Mouse (Mus musculus): ENCODE measurements around the gene D630045J12Rik. TPM values are rescaled to one million over a fixed set of nuclear protein-coding genes. Genes with fewer than 3 reads are reported as not detected.

D630045J12Rik gene
- polyA plus RNA-seq, 1 experiment from 2014 or later = 5.7 TPM

- WGBS = 85% methylated on average over 10 of the region's 10 CpGs
- no peak overlapping the region for H3K4me3 ChIP-seq (ENCODE audit: low read length)
- no peak overlapping the region for H3K9ac ChIP-seq (replicated peaks; ENCODE audit: low read length)
- H3K27ac ChIP-seq (ENCODE audit: low read length) = no peak overlapping the region
- H3K4me2 ChIP-seq (replicated peaks; ENCODE audit: low read depth, low read length) = no peak overlapping the region
- ATAC-seq (ENCODE audit: low FRiP score, low TSS enrichment) = no peak
- no peaks in the 10 kb centered on the region for H3K27me3 ChIP-seq (ENCODE audit: insufficient read depth, low read length)
- H3K4me1 ChIP-seq (ENCODE audit: insufficient read depth, low read length) = peaks cover 28% of the 10 kb centered on the region
- H3K36me3 ChIP-seq (ENCODE audit: insufficient read depth, low read length) = peaks cover 28% of the 10 kb centered on the region
- no peaks in the 10 kb centered on the region for H3K9me3 ChIP-seq (ENCODE audit: low read length)
Measured at GRCm38 (mm10) chr6:38148626-38149025, 105.2 kb downstream of the D630045J12Rik start.

- 76% methylated on average over 5 of the region's 5 CpGs for WGBS
Measured at GRCm38 (mm10) chr6:38147301-38147700, 106.5 kb downstream of the D630045J12Rik start.

GRCm38 (mm10) chr6:38145463-38146065 lies 108.2 kb downstream of the D630045J12Rik start:
- Histone ChIP-seq H3K36me3 (ENCODE audit: insufficient read depth, low read length) (peaks cover 25% of the 10 kb centered on the region), H3K4me1 (ENCODE audit: insufficient read depth, low read length) (peaks cover 32% of the 10 kb centered on the region), H3K9ac (replicated peaks; ENCODE audit: low read length) (no peak overlapping the region), H3K4me2 (replicated peaks; ENCODE audit: low read depth, low read length) (no peak overlapping the region), H3K4me3 (ENCODE audit: low read length) (no peak overlapping the region), H3K27me3 (ENCODE audit: insufficient read depth, low read length) (no peaks in the 10 kb centered on the region), H3K27ac (ENCODE audit: low read length) (peak overlapping the region; percentile 92), H3K9me3 (ENCODE audit: low read length) (no peaks in the 10 kb centered on the region)
- no peak for ATAC-seq (ENCODE audit: low FRiP score, low TSS enrichment)
- 59% methylated on average over 8 of the region's 8 CpGs for WGBS

More at GRCm38 (mm10) chr6:38147301-38147700, 106.5 kb downstream of the D630045J12Rik start:
- 0 out of 2 replicates have a peak overlapping the region, but pooled peaks have one; percentile 14 for H3K9ac ChIP-seq (replicated peaks; ENCODE audit: low read length)
- H3K27me3 ChIP-seq (ENCODE audit: insufficient read depth, low read length) = no peaks in the 10 kb centered on the region
- H3K4me3 ChIP-seq (ENCODE audit: low read length) = no peak overlapping the region
- ATAC-seq (ENCODE audit: low FRiP score, low TSS enrichment) = no peak
- H3K27ac ChIP-seq (ENCODE audit: low read length) = no peak overlapping the region
- H3K4me2 ChIP-seq (replicated peaks; ENCODE audit: low read depth, low read length) = no peak overlapping the region
- no peaks in the 10 kb centered on the region for H3K9me3 ChIP-seq (ENCODE audit: low read length)
- peaks cover 25% of the 10 kb centered on the region for H3K36me3 ChIP-seq (ENCODE audit: insufficient read depth, low read length)
- H3K4me1 ChIP-seq (ENCODE audit: insufficient read depth, low read length) = peaks cover 32% of the 10 kb centered on the region

GRCm38 (mm10) chr6:38144161-38144998 lies 109.4 kb downstream of the D630045J12Rik start:
- peak; percentile 73 for ATAC-seq (ENCODE audit: low FRiP score, low TSS enrichment)

GRCm38 (mm10) chr6:38140402-38140801 lies 113.4 kb downstream of the D630045J12Rik start:
- WGBS = 87% methylated on average over 9 of the region's 9 CpGs

More at GRCm38 (mm10) chr6:38144161-38144998, 109.4 kb downstream of the D630045J12Rik start:
- H3K4me2 ChIP-seq (replicated peaks; ENCODE audit: low read depth, low read length) = peak overlapping the region; percentile 36
- H3K4me1 ChIP-seq (ENCODE audit: insufficient read depth, low read length) = peaks cover 32% of the 10 kb centered on the region
- H3K27ac ChIP-seq (ENCODE audit: low read length) = peak overlapping the region; percentile 92
- no peaks in the 10 kb centered on the region for H3K27me3 ChIP-seq (ENCODE audit: insufficient read depth, low read length)
- 20% methylated on average over 9 of the region's 9 CpGs for WGBS
- H3K4me3 ChIP-seq (ENCODE audit: low read length) = no peak overlapping the region
- peaks cover 22% of the 10 kb centered on the region for H3K36me3 ChIP-seq (ENCODE audit: insufficient read depth, low read length)
- no peak overlapping the region for H3K9ac ChIP-seq (replicated peaks; ENCODE audit: low read length)
- no peaks in the 10 kb centered on the region for H3K9me3 ChIP-seq (ENCODE audit: low read length)

GRCm38 (mm10) chr6:38139086-38139485 lies 114.7 kb downstream of the D630045J12Rik start:
- Histone ChIP-seq H3K27me3 (ENCODE audit: insufficient read depth, low read length) (no peaks in the 10 kb centered on the region), H3K4me2 (replicated peaks; ENCODE audit: low read depth, low read length) (no peak overlapping the region), H3K4me3 (ENCODE audit: low read length) (no peak overlapping the region), H3K36me3 (ENCODE audit: insufficient read depth, low read length) (peaks cover 18% of the 10 kb centered on the region), H3K9ac (replicated peaks; ENCODE audit: low read length) (no peak overlapping the region), H3K4me1 (ENCODE audit: insufficient read depth, low read length) (peaks cover 8% of the 10 kb centered on the region), H3K9me3 (ENCODE audit: low read length) (no peaks in the 10 kb centered on the region), H3K27ac (ENCODE audit: low read length) (no peak overlapping the region)
- no peak for ATAC-seq (ENCODE audit: low FRiP score, low TSS enrichment)
- 85% methylated on average over 3 of the region's 3 CpGs for WGBS

More at GRCm38 (mm10) chr6:38140402-38140801, 113.4 kb downstream of the D630045J12Rik start:
- peaks cover 8% of the 10 kb centered on the region for H3K36me3 ChIP-seq (ENCODE audit: insufficient read depth, low read length)
- peaks cover 22% of the 10 kb centered on the region for H3K4me1 ChIP-seq (ENCODE audit: insufficient read depth, low read length)
- H3K9me3 ChIP-seq (ENCODE audit: low read length) = no peaks in the 10 kb centered on the region
- H3K9ac ChIP-seq (replicated peaks; ENCODE audit: low read length) = no peak overlapping the region
- no peak overlapping the region for H3K4me2 ChIP-seq (replicated peaks; ENCODE audit: low read depth, low read length)
- no peaks in the 10 kb centered on the region for H3K27me3 ChIP-seq (ENCODE audit: insufficient read depth, low read length)
- no peak for ATAC-seq (ENCODE audit: low FRiP score, low TSS enrichment)
- peak overlapping the region; percentile 8; the same call in 1 of the 2 replicates for H3K27ac ChIP-seq (ENCODE audit: low read length)
- H3K4me3 ChIP-seq (ENCODE audit: low read length) = no peak overlapping the region

- Histone ChIP-seq H3K4me2 (replicated peaks; ENCODE audit: low read depth, low read length) (no peak overlapping the region), H3K27ac (ENCODE audit: low read length) (no peak overlapping the region), H3K27me3 (ENCODE audit: insufficient read depth, low read length) (no peaks in the 10 kb centered on the region), H3K36me3 (ENCODE audit: insufficient read depth, low read length) (peaks cover 26% of the 10 kb centered on the region), H3K9me3 (ENCODE audit: low read length) (peaks cover 6% of the 10 kb centered on the region; the same call in 1 of the 2 replicates), H3K9ac (replicated peaks; ENCODE audit: low read length) (no peak overlapping the region), H3K4me1 (ENCODE audit: insufficient read depth, low read length) (no peaks in the 10 kb centered on the region), H3K4me3 (ENCODE audit: low read length) (no peak overlapping the region)
- peak; percentile 35; the same call in 1 of the 2 replicates for ATAC-seq (ENCODE audit: low FRiP score, low TSS enrichment)
- WGBS = 91% methylated on average over 8 of the region's 8 CpGs
Measured at GRCm38 (mm10) chr6:38134806-38135559, 118.8 kb downstream of the D630045J12Rik start.

GRCm38 (mm10) chr6:38131801-38132231 lies 122.0 kb downstream of the D630045J12Rik start:
- Histone ChIP-seq H3K27ac (ENCODE audit: low read length) (no peak overlapping the region), H3K4me2 (replicated peaks; ENCODE audit: low read depth, low read length) (no peak overlapping the region), H3K4me1 (ENCODE audit: insufficient read depth, low read length) (no peaks in the 10 kb centered on the region), H3K4me3 (ENCODE audit: low read length) (no peak overlapping the region), H3K9me3 (ENCODE audit: low read length) (peaks cover 11% of the 10 kb centered on the region), H3K27me3 (ENCODE audit: insufficient read depth, low read length) (no peaks in the 10 kb centered on the region), H3K9ac (replicated peaks; ENCODE audit: low read length) (no peak overlapping the region), H3K36me3 (ENCODE audit: insufficient read depth, low read length) (peaks cover 41% of the 10 kb centered on the region)
- WGBS = 78% methylated on average over 4 of the region's 4 CpGs
- ATAC-seq (ENCODE audit: low FRiP score, low TSS enrichment) = no peak

GRCm38 (mm10) chr6:38129883-38130282 lies 123.9 kb downstream of the D630045J12Rik start:
- no peak for ATAC-seq (ENCODE audit: low FRiP score, low TSS enrichment)
- H3K27ac ChIP-seq (ENCODE audit: low read length) = no peak overlapping the region
- 98% methylated on average over 5 of the region's 5 CpGs for WGBS
- H3K9ac ChIP-seq (replicated peaks; ENCODE audit: low read length) = no peak overlapping the region
- H3K36me3 ChIP-seq (ENCODE audit: insufficient read depth, low read length) = peaks cover 37% of the 10 kb centered on the region
- H3K4me3 ChIP-seq (ENCODE audit: low read length) = no peak overlapping the region
- no peaks in the 10 kb centered on the region for H3K4me1 ChIP-seq (ENCODE audit: insufficient read depth, low read length)
- H3K9me3 ChIP-seq (ENCODE audit: low read length) = peaks cover 11% of the 10 kb centered on the region
- no peaks in the 10 kb centered on the region for H3K27me3 ChIP-seq (ENCODE audit: insufficient read depth, low read length)
- H3K4me2 ChIP-seq (replicated peaks; ENCODE audit: low read depth, low read length) = no peak overlapping the region
